Mouse (Mus musculus) layer of hippocampus, adult 2 months (tissue): ENCODE data around the gene Anks1b. TPM values are rescaled to one million over a fixed set of nuclear protein-coding genes. Genes with fewer than 3 reads are reported as not detected.

Experiments used
- DNase-seq, 2 experiments: peaks; one replicate each; pipeline ENCODE4 v3.0.0; 2022; ENCODE audit warnings: low spot score in 2 of 2
- H3K27ac ChIP-seq: fragments of 200-600 bp; 2 replicates; pipeline ENCODE4 v1.8.1; 2022
- H3K4me3 ChIP-seq: fragments of 200-600 bp; 2 replicates; pipeline ENCODE4 v1.8.1; 2022; ENCODE audit warnings: mild to moderate bottlenecking
- CTCF ChIP-seq: fragments of 200-600 bp; conservative IDR thresholded peaks from 2 replicates; pipeline ENCODE4 v1.8.1; 2022; ENCODE audit warnings: antibody characterized with exemption, mild to moderate bottlenecking, moderate library complexity
- total RNA-seq, 2 experiments: library from RNA; stranded (reverse); gene quantifications; 2 replicates each; pipeline ENCODE4 v1.2.3; 2021

The Anks1b gene
- total RNA-seq, 2 experiments from 2014 or later, result 540 to 541 TPM

- no peak for DNase-seq
- TF ChIP-seq CTCF, result no peak
- Histone ChIP-seq H3K4me3 (no peak overlapping the region; the same call in 1 of the 2 replicates), H3K27ac (no peak overlapping the region)
Measured at GRCm38 (mm10) chr10:89883561-89883960, 10.3 kb downstream of the Anks1b start.

- TF ChIP-seq CTCF, result 0 out of 2 replicates have a peak, but pooled peaks have one; percentile 35
- DNase-seq, result no peak
- H3K4me3 ChIP-seq, result no peak overlapping the region
- H3K27ac ChIP-seq, result no peak overlapping the region
Measured at GRCm38 (mm10) chr10:89902720-89903337, 29.5 kb downstream of the Anks1b start.

GRCm38 (mm10) chr10:89911889-89912288 lies 38.6 kb downstream of the Anks1b start:
- Histone ChIP-seq H3K27ac (no peak overlapping the region), H3K4me3 (no peak overlapping the region)
- DNase-seq, result no peak
- TF ChIP-seq CTCF, result no peak

- no peak overlapping the region for H3K27ac ChIP-seq
- DNase-seq, result no peak
- H3K4me3 ChIP-seq, result no peak overlapping the region
- no peak for TF ChIP-seq CTCF
Measured at GRCm38 (mm10) chr10:89913174-89913573, 39.9 kb downstream of the Anks1b start.

GRCm38 (mm10) chr10:89917141-89917540 lies 43.8 kb downstream of the Anks1b start:
- Histone ChIP-seq H3K4me3 (no peak overlapping the region), H3K27ac (no peak overlapping the region)
- TF ChIP-seq CTCF, result no peak
- DNase-seq, result no peak

- Histone ChIP-seq H3K4me3 (no peak overlapping the region), H3K27ac (no peak overlapping the region)
- TF ChIP-seq CTCF, result no peak
- no peak for DNase-seq
Measured at GRCm38 (mm10) chr10:89921965-89922364, 48.7 kb downstream of the Anks1b start.

GRCm38 (mm10) chr10:89942180-89942579 lies 68.9 kb downstream of the Anks1b start:
- TF ChIP-seq CTCF, result no peak
- no peak overlapping the region for H3K27ac ChIP-seq
- H3K4me3 ChIP-seq, result no peak overlapping the region
- peak in 1 of 2 experiments; percentile 3 for DNase-seq

- Histone ChIP-seq H3K4me3 (no peak overlapping the region), H3K27ac (no peak overlapping the region)
- TF ChIP-seq CTCF, result no peak
- no peak for DNase-seq
Measured at GRCm38 (mm10) chr10:89946636-89947349, 73.5 kb downstream of the Anks1b start.

- DNase-seq, result no peak
- Histone ChIP-seq H3K27ac (no peak overlapping the region), H3K4me3 (no peak overlapping the region)
- no peak for TF ChIP-seq CTCF
Measured at GRCm38 (mm10) chr10:89974361-89974760, 101.1 kb downstream of the Anks1b start.

- Histone ChIP-seq H3K27ac (no peak overlapping the region), H3K4me3 (no peak overlapping the region)
- DNase-seq, result no peak
- peak; percentile 76 for TF ChIP-seq CTCF
Measured at GRCm38 (mm10) chr10:89975431-89975841, 102.1 kb downstream of the Anks1b start.

- TF ChIP-seq CTCF, result no peak
- DNase-seq, result peak; percentile 21 to 55
- H3K4me3 ChIP-seq, result no peak overlapping the region
- H3K27ac ChIP-seq, result no peak overlapping the region
Measured at GRCm38 (mm10) chr10:89976577-89976976, 103.3 kb downstream of the Anks1b start.

- no peak for DNase-seq
- H3K4me3 ChIP-seq, result no peak overlapping the region
- H3K27ac ChIP-seq, result no peak overlapping the region
- no peak for TF ChIP-seq CTCF
Measured at GRCm38 (mm10) chr10:89994171-89994570, 120.9 kb downstream of the Anks1b start.

GRCm38 (mm10) chr10:89995621-89996428 lies 122.5 kb downstream of the Anks1b start:
- H3K27ac ChIP-seq, result 0 out of 2 replicates have a peak overlapping the region, but pooled peaks have one; percentile 52
- TF ChIP-seq CTCF, result no peak
- DNase-seq, result no peak
- H3K4me3 ChIP-seq, result no peak overlapping the region
